Mouse (Mus musculus): ENCODE results near the gene Lrrc8b.

The Lrrc8b gene

DNA sequence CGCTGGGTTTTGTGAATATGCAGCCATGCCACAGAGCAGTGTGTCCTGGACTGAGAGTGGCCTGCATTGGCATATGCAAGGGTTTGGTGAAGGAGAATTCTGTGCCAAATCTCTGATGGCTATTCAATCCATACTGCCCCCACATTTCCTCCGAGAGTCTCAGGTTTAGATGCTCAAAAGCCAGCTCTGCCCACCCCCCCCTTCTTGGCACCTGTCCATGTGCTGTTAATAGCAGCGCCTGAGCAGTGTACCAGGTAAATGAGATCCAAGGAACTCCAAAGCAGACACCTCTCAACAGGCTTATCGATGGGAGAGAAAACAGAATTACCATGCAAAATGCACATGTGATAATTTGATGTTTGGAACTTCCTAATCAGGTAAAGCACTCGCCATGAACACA lies 74.6 kb downstream of the Lrrc8b start:
- DNase-seq: no peak

DNA sequence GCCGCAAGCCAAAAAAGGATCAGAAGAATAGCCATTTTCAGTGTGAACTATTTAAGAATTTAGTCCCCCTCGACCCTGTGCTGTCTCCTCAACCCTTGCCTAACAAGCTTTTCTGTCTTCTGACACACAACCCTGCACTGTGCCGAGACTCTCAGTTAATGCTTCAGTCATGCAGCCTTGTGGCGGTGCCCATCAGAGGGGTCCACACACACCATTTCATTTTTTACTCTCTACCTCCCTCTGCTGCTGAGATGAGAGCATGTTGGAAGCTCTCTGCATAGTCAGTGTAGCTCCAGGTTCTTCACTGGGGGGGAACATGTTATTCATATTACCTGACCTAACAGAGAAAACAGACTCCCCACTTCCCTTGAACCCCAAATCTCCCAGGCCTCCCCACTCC lies 75.8 kb downstream of the Lrrc8b start:
- peak; percentile 27 for DNase-seq

DNA sequence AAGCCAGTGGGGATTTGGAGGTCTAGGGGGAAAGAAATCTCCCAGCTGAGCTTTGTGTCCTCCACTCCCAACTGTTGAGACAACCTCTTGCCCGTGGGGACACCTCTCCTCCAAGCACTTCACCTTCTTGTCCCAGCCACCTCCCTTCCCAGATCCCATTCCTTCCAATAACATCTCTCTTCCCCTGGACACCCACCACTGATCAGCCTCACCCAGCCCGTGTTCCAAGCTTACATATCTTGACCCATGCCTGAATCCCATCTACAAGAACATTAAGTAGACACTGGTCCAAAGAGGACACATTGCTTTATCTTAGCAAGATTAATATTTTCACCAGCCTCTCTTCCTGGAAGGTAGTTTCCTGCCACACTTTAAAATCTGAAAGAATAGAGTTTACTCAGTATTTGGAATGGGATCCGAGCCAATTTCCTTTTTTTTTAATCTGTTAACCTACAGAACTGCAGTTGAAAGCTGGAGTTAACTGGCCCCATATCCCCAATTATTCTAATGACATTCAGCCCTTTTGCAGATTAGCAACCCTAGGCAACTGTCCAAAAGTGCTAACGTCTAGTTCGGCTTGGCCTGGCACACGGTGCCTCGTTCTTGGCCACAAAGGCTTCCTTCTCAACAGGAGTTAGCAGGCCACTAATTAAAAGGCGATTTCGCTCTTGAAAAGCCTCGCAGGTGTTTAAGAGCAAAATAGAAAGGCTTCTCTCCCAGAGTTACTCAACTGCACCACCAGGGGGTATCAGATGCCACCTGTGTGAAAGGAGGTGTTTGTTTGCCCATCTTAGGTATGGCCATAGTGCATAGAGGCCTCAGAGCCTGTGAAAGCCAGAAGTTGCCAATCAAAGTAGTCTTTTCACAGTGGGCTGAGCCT lies 77.0 kb downstream of the Lrrc8b start:
- DNase-seq: peak; percentile 53

GRCm38 (mm10) chr5:105493377-105493776 lies 77.8 kb downstream of the Lrrc8b start:
- DNase-seq: no peak

GRCm38 (mm10) chr5:105494246-105494917 lies 78.8 kb downstream of the Lrrc8b start:
- DNase-seq: no peak

DNA sequence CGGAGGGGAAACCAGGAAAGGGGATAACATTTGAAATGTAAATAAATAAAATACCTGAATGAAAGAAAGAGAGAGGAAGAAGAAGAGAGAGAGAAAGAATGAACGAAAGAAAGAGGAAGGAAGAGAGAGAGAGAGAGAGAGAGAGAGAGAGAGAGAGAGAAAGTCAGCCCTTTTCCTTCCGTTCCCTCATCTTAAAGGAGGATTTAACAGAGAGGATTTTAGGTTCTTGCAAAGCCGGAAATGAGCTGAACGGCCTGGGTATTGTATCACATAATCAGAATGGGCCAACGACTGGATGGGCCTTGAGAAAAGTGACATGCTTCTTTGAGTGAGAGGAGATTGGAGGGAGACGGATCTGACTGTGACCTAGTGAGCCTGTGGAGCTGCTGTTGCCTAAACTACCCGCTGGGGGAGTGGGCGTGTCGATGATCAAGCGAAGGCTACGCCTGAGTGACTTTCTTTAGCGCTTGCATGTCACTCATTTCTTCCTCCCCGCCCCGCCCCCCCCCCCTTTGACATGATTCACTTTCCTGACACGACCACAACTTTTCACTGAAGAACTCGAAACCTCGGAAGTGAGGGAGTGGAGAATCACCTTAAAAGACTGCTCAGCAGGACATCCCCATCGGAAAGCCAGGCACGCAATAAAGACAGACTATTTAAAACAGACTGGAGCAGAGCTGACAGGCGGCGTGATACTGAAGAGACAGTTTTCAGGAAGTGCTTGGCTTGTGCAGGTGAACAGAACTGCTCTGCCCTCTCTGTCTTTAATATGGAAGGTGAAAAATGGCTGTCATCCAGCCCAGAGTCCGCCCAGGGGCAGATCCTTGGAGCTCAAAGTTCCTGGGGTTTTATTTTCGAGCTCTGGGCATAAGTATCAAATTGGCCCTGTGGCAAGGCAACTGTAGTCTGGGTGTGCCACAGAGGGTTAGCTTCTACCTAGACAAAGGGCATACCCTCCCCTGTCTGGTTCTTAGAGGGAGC lies 79.6 kb downstream of the Lrrc8b start:
- DNase-seq: peak; percentile 83

- no peak for DNase-seq
These were observed 80.6 kb downstream of the Lrrc8b start for GRCm38 (mm10) chr5:105496133-105496532.

GRCm38 (mm10) chr5:105496586-105496985 lies 81.0 kb downstream of the Lrrc8b start:
- DNase-seq: no peak

- no peak for DNase-seq
These were observed 82.9 kb downstream of the Lrrc8b start for GRCm38 (mm10) chr5:105498429-105499000.

GRCm38 (mm10) chr5:105499396-105499795 lies 83.8 kb downstream of the Lrrc8b start:
- no peak for DNase-seq

DNA sequence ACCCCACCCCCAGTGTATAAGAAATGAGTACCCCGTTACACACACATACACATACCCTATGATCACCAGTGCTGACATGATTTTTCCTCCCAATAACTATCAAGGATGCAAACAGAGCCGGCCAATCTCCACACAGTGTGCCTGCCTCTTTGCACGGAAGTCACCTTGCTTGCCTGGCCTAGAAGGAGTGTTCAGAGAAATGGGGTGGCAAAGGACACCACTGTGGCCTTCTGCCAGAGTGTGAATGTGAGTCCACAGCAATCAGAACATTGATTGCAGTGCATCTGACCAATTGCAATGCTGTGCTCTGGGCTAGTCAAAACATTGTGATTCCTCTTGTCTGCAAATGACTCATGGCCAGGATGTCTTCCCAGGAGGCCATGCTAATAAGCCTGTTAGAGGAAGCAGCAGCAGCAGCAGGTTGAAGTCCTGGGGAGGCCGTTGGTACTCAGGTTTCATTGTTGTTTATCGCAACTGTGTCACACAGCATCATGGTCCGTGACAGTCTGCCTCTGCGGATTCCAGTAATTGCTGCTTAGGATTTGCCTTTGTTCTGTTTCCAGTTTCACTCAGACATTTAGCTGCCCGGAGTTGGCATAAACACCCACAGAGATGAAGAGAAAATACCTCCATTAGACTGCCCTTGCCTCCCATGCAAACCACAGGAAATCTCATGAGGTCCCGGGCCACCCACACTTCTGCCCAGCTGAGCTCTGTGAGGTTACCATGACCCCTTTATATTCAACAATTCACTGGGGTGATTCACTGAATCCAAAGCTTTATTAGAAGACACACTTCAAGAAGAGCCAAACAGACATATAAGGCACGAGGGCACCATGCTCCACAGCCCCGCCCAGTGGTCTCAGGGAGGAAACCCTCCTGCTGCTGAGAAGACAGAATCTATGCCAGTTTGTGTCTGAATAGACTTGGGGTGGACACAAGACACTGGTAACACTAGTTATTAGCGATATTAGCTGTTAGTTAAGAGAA lies 84.9 kb downstream of the Lrrc8b start:
- no peak for DNase-seq

- DNase-seq: no peak
These were observed 85.6 kb downstream of the Lrrc8b start for GRCm38 (mm10) chr5:105501136-105501535.

DNA sequence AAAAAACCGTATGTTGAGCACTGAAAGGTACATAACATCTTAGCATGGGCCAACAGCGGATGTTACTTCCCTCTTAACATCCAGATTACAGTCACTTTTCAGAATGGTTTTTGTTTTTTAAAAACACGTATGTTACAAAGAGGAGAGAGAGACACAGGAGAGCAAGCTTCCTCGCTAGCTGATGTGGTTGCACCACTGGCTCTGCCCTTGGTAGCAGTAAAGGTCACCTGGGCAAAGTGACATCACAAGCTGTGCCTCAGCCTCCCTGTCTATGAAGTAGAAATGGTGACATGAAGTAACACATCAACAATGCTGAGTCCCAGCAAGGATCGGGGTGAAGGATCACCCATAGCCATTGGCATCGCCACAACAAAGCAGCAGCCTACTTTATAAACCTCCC lies 93.2 kb downstream of the Lrrc8b start:
- DNase-seq: no peak

DNA sequence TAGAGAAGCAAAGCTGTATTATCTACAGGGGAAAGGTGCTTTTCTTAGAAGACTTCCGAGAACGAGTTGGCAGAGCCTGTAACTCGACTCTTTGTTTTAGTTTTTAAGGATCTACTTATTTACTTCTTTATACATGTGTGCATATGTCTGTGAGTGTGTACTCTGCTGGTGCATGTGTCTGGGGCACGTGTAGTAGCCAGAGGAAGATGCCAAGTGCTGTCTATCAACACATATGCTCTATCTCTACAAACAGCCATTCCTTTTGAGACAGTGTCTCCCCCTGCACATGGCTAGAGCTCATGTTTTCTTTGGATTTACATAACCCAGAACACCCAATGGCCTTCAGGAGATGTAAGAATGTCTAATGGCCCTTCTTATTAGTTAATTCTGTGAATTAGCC lies 96.7 kb downstream of the Lrrc8b start:
- no peak for DNase-seq

DNA sequence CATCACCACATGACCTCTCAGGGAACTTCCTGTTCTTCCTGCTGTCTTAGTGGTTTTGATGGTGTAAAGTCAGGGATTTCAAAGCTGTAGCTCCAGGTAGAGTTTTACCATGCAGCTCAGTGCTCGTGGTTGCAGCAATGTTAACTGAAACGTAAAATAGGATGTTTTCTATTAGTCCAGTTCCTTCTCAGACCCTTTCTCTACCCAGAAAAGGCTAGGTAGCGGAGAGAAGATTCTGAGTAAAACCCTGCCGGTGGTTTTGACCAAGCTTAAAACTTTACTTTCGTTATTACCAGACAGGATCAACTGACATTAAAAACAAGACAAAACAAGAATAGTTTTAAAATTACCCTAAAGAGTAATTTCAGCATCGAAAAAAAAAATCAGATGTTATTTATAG lies 100.0 kb downstream of the Lrrc8b start:
- no peak for DNase-seq

GRCm38 (mm10) chr5:105516290-105516689 lies 100.7 kb downstream of the Lrrc8b start:
- DNase-seq: no peak

DNA sequence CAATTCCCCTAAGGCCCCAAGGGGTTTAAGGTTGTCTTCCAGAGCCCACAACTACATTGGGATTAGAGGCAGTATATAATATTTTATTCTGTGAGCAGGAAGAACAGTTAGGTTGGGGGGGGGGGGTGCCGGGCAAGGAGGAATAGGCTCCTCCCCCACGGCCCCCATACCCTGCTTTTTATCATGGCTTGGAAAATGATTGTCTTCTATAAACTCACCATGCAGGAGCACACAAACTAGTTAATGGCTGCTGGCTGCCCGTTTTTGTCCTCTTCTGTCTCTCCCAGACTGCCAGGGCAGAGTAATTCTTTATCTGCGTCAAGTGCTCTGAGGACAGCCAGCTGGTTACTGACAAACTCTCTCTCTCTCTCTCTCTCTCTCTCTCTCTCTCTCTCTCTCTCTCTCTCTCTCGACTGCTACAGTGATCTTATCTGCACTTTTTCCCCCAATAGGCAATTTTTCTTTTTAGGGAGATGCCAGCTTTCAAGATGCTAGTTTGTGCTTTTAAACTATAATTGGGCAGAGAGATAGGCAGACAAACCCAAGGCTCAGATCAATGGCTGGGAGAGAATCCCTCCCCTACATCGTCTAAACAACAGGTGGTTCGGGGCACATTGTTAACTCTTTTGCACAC lies 102.5 kb downstream of the Lrrc8b start:
- no peak for DNase-seq

DNA sequence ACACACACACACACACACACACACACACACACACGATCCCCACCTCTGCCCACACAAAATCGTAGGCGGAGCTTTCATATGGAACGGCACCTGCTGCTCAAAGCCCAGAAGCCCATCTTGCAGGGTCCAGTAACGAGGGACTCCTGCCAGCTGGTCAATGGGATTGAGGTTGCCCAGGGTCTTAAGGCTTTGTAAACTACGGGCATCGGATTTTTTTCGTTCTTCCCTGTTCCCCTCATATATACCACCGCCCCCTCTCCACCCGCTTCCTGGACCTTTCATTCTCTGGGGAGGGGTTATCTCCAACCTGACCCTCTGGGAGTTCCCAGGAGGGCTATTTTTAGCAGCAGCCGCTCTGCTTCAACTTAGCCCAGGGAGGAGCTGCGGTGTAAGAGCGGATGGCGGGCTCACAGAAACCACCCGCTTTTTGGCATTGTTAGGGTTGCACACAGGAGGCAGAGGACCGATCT lies 103.1 kb downstream of the Lrrc8b start:
- no peak for DNase-seq

DNA sequence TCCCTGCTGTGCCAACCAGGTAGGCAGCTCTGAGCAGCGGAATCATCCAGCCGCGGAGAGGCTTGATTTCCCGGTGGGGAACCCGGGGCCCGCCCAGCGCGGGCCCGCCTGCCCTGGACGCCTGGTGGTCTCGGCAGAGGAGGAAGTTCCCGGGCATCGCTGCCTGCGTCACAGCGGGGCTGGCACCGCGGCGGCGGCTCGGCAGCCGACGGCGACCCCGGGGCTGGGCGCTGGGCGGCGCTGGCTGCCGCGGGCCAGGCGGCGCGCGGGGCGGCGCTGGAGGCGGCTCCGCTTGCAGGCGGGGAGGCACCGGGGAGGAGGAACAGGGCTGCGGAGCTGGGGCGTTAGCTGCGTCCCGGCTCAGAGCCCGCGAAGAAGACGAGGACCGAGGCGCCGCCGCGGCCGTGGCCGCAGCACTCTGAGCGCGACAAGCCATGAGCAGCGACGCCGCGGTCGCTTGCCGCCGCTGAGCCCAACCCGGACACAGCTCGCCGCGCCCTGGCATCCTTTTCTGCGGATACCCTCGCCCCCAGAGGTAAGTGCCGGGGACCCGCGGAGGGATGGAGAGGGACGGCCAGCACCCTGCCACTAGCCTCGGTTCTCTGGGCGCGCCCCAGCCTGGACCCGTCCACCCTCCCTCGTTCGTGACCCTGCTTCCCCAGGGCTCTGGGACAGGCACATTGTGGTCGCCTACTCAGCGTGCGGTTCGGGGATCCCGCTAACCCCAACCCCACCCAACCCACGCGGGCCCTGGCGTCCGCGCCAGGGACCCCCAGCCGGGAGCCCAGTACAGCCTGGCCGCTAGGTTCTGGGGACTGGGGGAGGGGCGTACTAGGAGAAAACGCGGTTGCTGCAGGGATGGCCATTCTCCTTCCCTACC lies 103.8 kb downstream of the Lrrc8b start, which contains the start of gene Lrrc8c:
Gene Lrrc8c (plus strand): TSS at position 293 of the 880 bp plus-strand sequence.
- DNase-seq: peak; percentile 86

DNA sequence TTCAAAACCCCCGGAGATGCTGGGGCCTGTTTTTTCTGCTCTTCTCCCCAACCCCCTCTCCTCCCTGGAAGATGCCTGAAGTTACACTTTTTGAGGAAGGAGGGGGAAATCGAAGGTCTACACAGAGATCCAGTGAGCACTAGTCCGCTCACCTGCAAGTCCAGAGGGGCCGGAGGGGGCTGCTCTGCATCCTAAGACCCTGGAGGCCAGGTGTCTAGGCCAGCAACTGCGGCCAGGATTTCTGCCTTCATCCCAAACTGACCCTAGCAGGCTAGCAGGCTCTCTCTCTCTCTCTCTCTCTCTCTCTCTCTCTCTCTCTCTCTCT lies 104.4 kb downstream of the Lrrc8b start:
- no peak for DNase-seq
